Mouse (Mus musculus) gastrocnemius, postnatal 25 days (tissue): ENCODE measurements around the gene Krtap27-1. TPM values are rescaled to one million over a fixed set of nuclear protein-coding genes. Genes with fewer than 3 reads are reported as not detected.

Source experiments
- DNase-seq: peaks from one replicate; pipeline ENCODE4 v3.0.0; 2022
- long read RNA-seq, 2 experiments: library from polyadenylated mRNA; stranded (forward); transcript quantifications; one replicate each; pipeline ENCODE4 v2.0.0; 2021
- total RNA-seq, 2 experiments: library from RNA; stranded (reverse); gene quantifications; 1 replicate in 1 of 2; 2 replicates in 1 of 2; pipeline ENCODE4 v1.2.3; 2021

Gene Krtap27-1
- not detected for total RNA-seq
- long read RNA-seq, experiment 1, result 0 reads
- long read RNA-seq, experiment 2, result 0 reads

DNA sequence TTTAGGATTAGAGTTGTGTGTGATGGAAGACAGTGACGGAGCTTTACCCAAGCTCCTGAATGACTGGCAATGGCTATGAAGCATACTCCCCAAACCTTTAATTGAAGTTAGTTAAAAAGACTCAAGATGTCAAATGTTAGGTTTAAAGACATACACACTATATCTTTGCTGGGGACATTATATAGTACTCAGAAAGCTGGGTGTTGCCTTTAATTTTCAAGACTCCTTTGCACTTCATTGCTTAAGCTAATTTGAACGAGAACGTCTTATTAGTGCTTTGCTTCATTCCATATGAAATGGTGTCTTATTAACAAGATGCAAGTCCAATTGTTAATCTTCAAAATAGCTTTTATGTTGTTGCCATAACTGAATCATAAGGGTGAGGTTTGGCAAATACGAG, at the start of gene Krtap27-1:
Gene Krtap27-1 (minus strand): TSS at position 101 of the 400 bp plus-strand sequence.
- no peak for DNase-seq

GRCm38 (mm10) chr16:88720031-88720430, 48.6 kb upstream of the Krtap27-1 start:
- DNase-seq, result no peak

- DNase-seq, result no peak
Observed at GRCm38 (mm10) chr16:88716549-88716948, 45.1 kb upstream of the Krtap27-1 start.

- DNase-seq, result no peak
Observed at GRCm38 (mm10) chr16:88711245-88711644, 39.8 kb upstream of the Krtap27-1 start.

DNA sequence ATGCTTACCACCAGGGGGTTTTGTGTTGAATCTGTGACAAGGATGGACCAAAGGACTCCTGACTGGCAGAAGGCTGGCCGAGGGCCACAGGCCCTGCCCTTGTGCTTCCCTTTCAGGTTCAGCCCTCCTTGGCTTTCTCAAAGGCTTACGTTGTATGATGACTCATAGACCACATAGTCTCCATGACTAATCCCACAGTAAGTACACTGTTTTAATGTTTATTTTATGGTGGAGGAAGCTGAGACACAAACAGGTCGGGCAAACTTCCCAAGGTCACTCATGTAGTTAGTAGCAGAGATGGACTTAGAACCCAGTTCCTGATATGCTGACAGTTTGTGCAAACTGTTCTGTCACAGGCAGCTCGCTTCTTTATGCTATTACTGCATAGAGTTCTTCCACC, 39.3 kb upstream of the Krtap27-1 start:
- no peak for DNase-seq

GRCm38 (mm10) chr16:88707496-88708012, 36.1 kb upstream of the Krtap27-1 start, which contains the start of gene 2310061N02Rik:
TSS of gene 2310061N02Rik (minus strand) at chr16:88707962.
- peak; percentile 23 for DNase-seq

GRCm38 (mm10) chr16:88701072-88701864, 29.8 kb upstream of the Krtap27-1 start:
- peak; percentile 7 for DNase-seq

DNA sequence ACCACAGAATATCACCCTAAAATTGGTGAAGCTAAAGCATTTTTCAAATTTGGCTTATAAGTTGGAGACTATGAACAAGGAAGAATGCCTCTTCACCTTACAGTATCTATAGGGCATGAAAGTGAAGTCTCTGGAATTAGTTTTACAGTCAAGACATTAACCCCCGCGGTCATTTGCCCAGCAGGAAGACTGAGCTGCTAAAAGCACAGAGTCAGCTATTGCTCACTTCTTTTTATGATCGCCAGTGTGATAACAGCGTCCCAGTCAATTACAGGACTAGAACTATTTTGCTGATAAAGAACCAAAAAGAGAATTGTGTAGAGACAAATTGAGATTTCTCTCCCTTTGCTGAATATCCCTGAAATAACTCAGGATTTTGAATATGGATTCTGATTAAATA, 24.8 kb upstream of the Krtap27-1 start:
- no peak for DNase-seq

GRCm38 (mm10) chr16:88681282-88681681, 9.8 kb upstream of the Krtap27-1 start:
- no peak for DNase-seq

- DNase-seq, result no peak
Observed at GRCm38 (mm10) chr16:88679099-88679498, 7.6 kb upstream of the Krtap27-1 start.

- DNase-seq, result no peak
Observed at GRCm38 (mm10) chr16:88657426-88657825, 14.0 kb downstream of the Krtap27-1 start.

DNA sequence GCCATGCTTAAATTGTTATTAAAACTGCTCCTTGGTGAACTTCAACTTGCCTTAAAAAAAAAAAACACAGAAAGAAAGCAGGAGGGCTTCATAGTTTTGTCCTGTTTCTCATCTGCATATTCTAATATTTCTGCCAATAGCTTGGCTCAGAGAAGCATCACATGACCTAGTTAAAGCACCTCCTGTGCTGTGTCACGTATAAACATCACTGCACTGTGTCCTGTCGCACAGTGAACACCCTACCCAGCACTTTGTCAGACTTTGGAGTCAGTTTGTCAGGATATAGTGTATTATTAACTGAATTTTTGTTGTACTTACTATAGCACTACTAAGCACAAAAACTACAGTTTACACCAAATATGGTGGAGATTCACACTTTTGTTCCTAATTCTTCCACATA, 19.5 kb downstream of the Krtap27-1 start:
- DNase-seq, result no peak

- no peak for DNase-seq
Observed at GRCm38 (mm10) chr16:88651082-88651481, 20.4 kb downstream of the Krtap27-1 start.

- DNase-seq, result no peak
Observed at GRCm38 (mm10) chr16:88647358-88647846, 24.1 kb downstream of the Krtap27-1 start, which contains the start of gene Krtap26-1. TSS of gene Krtap26-1 (minus strand) at chr16:88647796.

- DNase-seq, result no peak
Observed at GRCm38 (mm10) chr16:88646366-88647111, 24.9 kb downstream of the Krtap27-1 start.

DNA sequence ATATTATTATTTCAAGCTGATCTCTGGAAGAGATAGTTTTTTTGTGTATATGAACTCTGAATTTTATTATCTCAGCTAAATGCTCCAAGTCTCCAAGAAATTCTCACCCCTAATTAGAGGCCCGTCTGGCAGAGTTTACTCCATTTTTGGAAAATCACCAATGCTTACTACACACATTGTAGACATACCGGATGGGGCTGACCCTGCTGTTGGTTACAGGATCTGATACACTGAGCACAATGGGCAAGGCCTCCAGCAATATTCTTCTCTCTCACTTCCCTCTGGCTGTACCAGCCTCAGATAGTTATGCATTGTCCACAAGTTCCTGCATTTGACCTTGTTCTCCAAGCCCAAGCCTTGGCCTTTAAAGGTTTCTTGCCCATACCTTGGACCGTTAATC, 31.4 kb downstream of the Krtap27-1 start:
- DNase-seq, result no peak

DNA sequence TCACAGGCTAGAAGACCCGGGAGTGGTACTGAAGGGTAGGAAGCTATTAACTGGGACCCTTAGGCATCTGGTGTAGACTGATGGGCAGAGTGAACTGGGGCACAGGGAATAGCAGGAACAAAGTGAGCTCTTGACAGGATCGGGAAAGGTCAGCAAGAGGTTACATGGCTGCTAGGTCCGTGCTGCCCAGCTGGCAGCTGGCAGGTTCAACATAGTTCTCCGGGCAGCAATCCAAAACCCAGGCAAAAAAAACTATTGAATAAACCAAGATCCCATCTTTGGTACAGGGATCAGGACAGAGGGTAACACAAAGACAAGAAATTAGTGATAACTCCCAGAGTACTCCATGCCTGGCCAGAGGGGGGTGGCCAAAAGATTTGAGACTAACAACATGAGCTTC, 36.3 kb downstream of the Krtap27-1 start:
- DNase-seq, result no peak

GRCm38 (mm10) chr16:88631474-88631873, 40.0 kb downstream of the Krtap27-1 start:
- DNase-seq, result no peak

- DNase-seq, result no peak
Observed at GRCm38 (mm10) chr16:88627566-88627965, 43.9 kb downstream of the Krtap27-1 start, which contains the start of gene 2310079G19Rik. TSS of gene 2310079G19Rik (minus strand) at chr16:88627666.
